ENCODE assay signal across 8 mouse cellular contexts in the genomic region with DNA sequence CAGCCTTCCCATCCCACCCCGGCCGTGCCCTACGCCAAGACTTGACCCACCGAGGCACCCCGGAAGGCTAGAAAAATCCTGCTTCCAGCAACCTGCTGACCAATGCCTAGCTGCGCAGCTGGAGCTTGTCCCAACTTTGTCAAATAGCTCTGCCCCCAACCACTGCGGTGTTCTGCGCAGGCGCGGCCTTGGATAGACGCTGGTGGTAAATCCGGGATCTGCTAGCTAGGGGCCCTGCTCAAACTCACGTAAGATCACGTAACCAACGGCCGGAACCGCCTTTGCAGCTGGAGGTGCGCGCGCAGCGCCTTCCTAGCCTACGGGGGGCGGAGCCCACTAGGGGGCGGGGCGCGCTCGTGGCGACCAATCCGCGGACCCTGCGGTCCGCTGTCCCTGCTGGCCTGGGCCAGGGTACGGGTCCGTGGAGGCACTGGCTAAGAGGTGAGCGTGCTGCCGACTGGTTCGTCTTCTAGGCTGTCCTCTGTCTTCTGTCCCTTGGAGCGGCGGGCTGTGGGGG. TPM values are rescaled to one million over a fixed set of nuclear protein-coding genes. Genes with fewer than 3 reads are reported as not detected.
DNase-seq lines count a peak whose midpoint lies in the region; ATAC-seq and TF ChIP-seq lines count a peak whose summit lies in the region.

A gene (plus strand): TSS at position 249 of the 517 bp plus-strand sequence.

- peaks cover 43% of the 10 kb centered on the region for H3K36me3 ChIP-seq in forebrain, embryonic 10.5 days (replicated peaks)
- peaks cover 34% of the 10 kb centered on the region for H3K36me3 ChIP-seq in heart, embryonic 15.5 days
- peaks cover 20% of the 10 kb centered on the region for H3K36me3 ChIP-seq in liver, embryonic 14.5 days (replicated peaks; ENCODE audit: control insufficient read depth, insufficient read depth, low read depth)
- H3K36me3 ChIP-seq in neural tube, embryonic 11.5 days (ENCODE audit: control insufficient read depth, insufficient read depth, low read length) = peaks cover 5% of the 10 kb centered on the region
- H3K36me3 ChIP-seq in stomach, postnatal 0 days (ENCODE audit: control insufficient read depth, insufficient read depth, low read length) = peaks cover 11% of the 10 kb centered on the region

- peaks cover 64% of the 10 kb centered on the region for H3K4me1 ChIP-seq in forebrain, embryonic 10.5 days
- peaks cover 38% of the 10 kb centered on the region for H3K4me1 ChIP-seq in heart, embryonic 15.5 days (replicated peaks)
- peaks cover 17 to 30% of the 10 kb centered on the region in 2 experiments for H3K4me1 ChIP-seq in liver, embryonic 14.5 days (replicated peaks; ENCODE audit: control insufficient read depth in 2 of 2, insufficient read depth in 2 of 2, low read length in 1 of 2)
- H3K4me1 ChIP-seq in neural tube, embryonic 11.5 days (ENCODE audit: control insufficient read depth, insufficient read depth, low read length) = peaks cover 10% of the 10 kb centered on the region
- H3K4me1 ChIP-seq in stomach, postnatal 0 days (replicated peaks; ENCODE audit: control insufficient read depth, insufficient read depth) = peaks cover 7% of the 10 kb centered on the region

- peak within 1 kb of the TSS; percentile 93 for H3K27ac ChIP-seq in forebrain, embryonic 10.5 days
- peak within 1 kb of the TSS; percentile 92 for H3K27ac ChIP-seq in heart, embryonic 15.5 days
- H3K27ac ChIP-seq in liver, embryonic 14.5 days = peak within 1 kb of the TSS; percentile 71
- H3K27ac ChIP-seq in neural tube, embryonic 11.5 days (ENCODE audit: low read depth, low read length) = peak within 1 kb of the TSS; percentile 74
- peak within 1 kb of the TSS; percentile 96 for H3K27ac ChIP-seq in stomach, postnatal 0 days (replicated peaks)

- WGBS in forebrain, embryonic 10.5 days = under 1% methylated on average over 39 of the region's 39 CpGs
- WGBS in heart, embryonic 15.5 days = under 1% methylated on average over 39 of the region's 39 CpGs
- under 1% methylated on average over 39 of the region's 39 CpGs for WGBS in liver, embryonic 14.5 days (ENCODE audit: insufficient replicate concordance)
- WGBS in neural tube, embryonic 11.5 days = under 1% methylated on average over 39 of the region's 39 CpGs
- 0% methylated on average over 39 of the region's 39 CpGs for WGBS in stomach, postnatal 0 days

- TF ChIP-seq CTCF in liver, embryonic 14.5 days (IDR thresholded peaks at IDR 0.05; ENCODE audit: low read depth) = peak; percentile 29
- peak; percentile 53 for TF ChIP-seq CTCF in stomach, postnatal 0 days (IDR thresholded peaks at IDR 0.05; ENCODE audit: low read depth)

- DNase-seq in CD8-positive naive resting alpha-beta T cell, adult 2 months (ENCODE audit: low read depth in 2 of 2, low spot score in 2 of 2) = peak; percentile 95 to 96
- peak; percentile 97 for DNase-seq in c-Kit-positive CD71-negative TER-119-negative erythroid progenitor cells, embryonic 14.5 days (ENCODE audit: low read depth)
- peak; percentile 99 for DNase-seq in forebrain, embryonic 10.5 days (ENCODE audit: extremely low spot score, low spot score)
- DNase-seq in kidney, postnatal 25 days = peak; percentile 100
- DNase-seq in liver, embryonic 14.5 days (ENCODE audit: low read depth in 3 of 3, low spot score in 3 of 3) = peak; percentile 91 to 93 (median 92)
- DNase-seq in neural tube, embryonic 11.5 days (ENCODE audit: low spot score) = peak; percentile 99
- peak; percentile 99 for DNase-seq in stomach, postnatal 0 days (ENCODE audit: low spot score)

- ATAC-seq in heart, embryonic 15.5 days (replicated peaks; ENCODE audit: insufficient number of reproducible peaks, insufficient read depth, low FRiP score, low read depth) = peak; percentile 96
- peak; percentile 93 for ATAC-seq in liver, embryonic 14.5 days (ENCODE audit: insufficient read depth)
- ATAC-seq in neural tube, embryonic 11.5 days (ENCODE audit: insufficient read depth, low FRiP score, low TSS enrichment) = peak; percentile 91
- ATAC-seq in stomach, postnatal 0 days (ENCODE audit: low FRiP score, low TSS enrichment) = peak; percentile 94

- peak within 1 kb of the TSS; percentile 81 for H3K9ac ChIP-seq in heart, embryonic 15.5 days
- peak within 1 kb of the TSS; percentile 82 for H3K9ac ChIP-seq in liver, embryonic 14.5 days (replicated peaks)
- H3K9ac ChIP-seq in neural tube, embryonic 11.5 days (ENCODE audit: low read length) = peak within 1 kb of the TSS; percentile 74
- peak within 1 kb of the TSS; percentile 85 for H3K9ac ChIP-seq in stomach, postnatal 0 days (ENCODE audit: low read length)

- H3K4me3 ChIP-seq in forebrain, embryonic 10.5 days = peak within 1 kb of the TSS; percentile 85
- H3K4me3 ChIP-seq in heart, embryonic 15.5 days = peak within 1 kb of the TSS; percentile 91
- H3K4me3 ChIP-seq in liver, embryonic 14.5 days (ENCODE audit: insufficient read depth in 1 of 2, low read depth in 2 of 2, low read length in 2 of 2) = peak within 1 kb of the TSS; percentile 71 to 87
- H3K4me3 ChIP-seq in neural tube, embryonic 11.5 days (ENCODE audit: low read depth, low read length) = peak within 1 kb of the TSS; percentile 78
- peak within 1 kb of the TSS; percentile 77 for H3K4me3 ChIP-seq in stomach, postnatal 0 days (ENCODE audit: low read depth, low read length)

- no peaks in the 10 kb centered on the region for H3K27me3 ChIP-seq in forebrain, embryonic 10.5 days (ENCODE audit: poor library complexity, severe bottlenecking)
- H3K27me3 ChIP-seq in heart, embryonic 15.5 days = no peaks in the 10 kb centered on the region
- H3K27me3 ChIP-seq in liver, embryonic 14.5 days (ENCODE audit: control insufficient read depth, insufficient read depth, low read length) = no peaks in the 10 kb centered on the region
- no peaks in the 10 kb centered on the region for H3K27me3 ChIP-seq in neural tube, embryonic 11.5 days (ENCODE audit: control insufficient read depth, insufficient read depth, low read length)
- H3K27me3 ChIP-seq in stomach, postnatal 0 days (ENCODE audit: control insufficient read depth, insufficient read depth, low read length) = no peaks in the 10 kb centered on the region

- H3K4me2 ChIP-seq in heart, embryonic 15.5 days = peak within 1 kb of the TSS; percentile 88
- H3K4me2 ChIP-seq in liver, embryonic 14.5 days (ENCODE audit: low read depth) = peak within 1 kb of the TSS; percentile 77
- H3K4me2 ChIP-seq in neural tube, embryonic 11.5 days (ENCODE audit: low read depth) = peak within 1 kb of the TSS; percentile 75
- peak within 1 kb of the TSS; percentile 90 for H3K4me2 ChIP-seq in stomach, postnatal 0 days (replicated peaks; ENCODE audit: low read depth)

- no peak for TF ChIP-seq EP300 in liver, embryonic 14.5 days (IDR thresholded peaks at IDR 0.05; ENCODE audit: low read depth)
- TF ChIP-seq EP300 in stomach, postnatal 0 days (optimal IDR thresholded peaks at IDR 0.05) = no peak

- no peaks in the 10 kb centered on the region for H3K9me3 ChIP-seq in forebrain, embryonic 10.5 days
- no peaks in the 10 kb centered on the region for H3K9me3 ChIP-seq in heart, embryonic 15.5 days (replicated peaks)
- H3K9me3 ChIP-seq in liver, embryonic 14.5 days (ENCODE audit: control insufficient read depth, low read length) = no peaks in the 10 kb centered on the region
- no peaks in the 10 kb centered on the region for H3K9me3 ChIP-seq in neural tube, embryonic 11.5 days (ENCODE audit: control insufficient read depth, low read length)
- H3K9me3 ChIP-seq in stomach, postnatal 0 days (ENCODE audit: control insufficient read depth, low read length) = no peaks in the 10 kb centered on the region

RNA-seq across cellular contexts. Expression of the gene that starts here (rescaled TPM):
- polyA plus RNA-seq in forebrain, embryonic 10.5 days (2016; fragmentation: Nextera tagmentation; extraction: Ambion mirVana) = 25.8 and 29.6 TPM in 2 replicates
- polyA plus RNA-seq in heart, embryonic 15.5 days (2015; fragmentation: Nextera tagmentation; extraction: Ambion mirVana) = 14.3 and 15.1 TPM in 2 replicates
- polyA plus RNA-seq in liver, embryonic 14.5 days (2012; rRNA removed) = 3.9 and 5.1 TPM in 2 replicates
- 7.4 and 7.9 TPM in 2 replicates for polyA plus RNA-seq in liver, embryonic 14.5 days (2014; fragmentation: Nextera tagmentation; extraction: Ambion mirVana)
- polyA plus RNA-seq in neural tube, embryonic 11.5 days (2014; fragmentation: Nextera tagmentation; extraction: Ambion mirVana) = 22.4 and 27.3 TPM in 2 replicates
- polyA plus RNA-seq in stomach, postnatal 0 days (2015; fragmentation: Nextera tagmentation; extraction: Ambion mirVana) = 8.0 and 9.4 TPM in 2 replicates

Comparison
In these comparisons a context has a peak if more than half of its experiments do, and no peak if none do; other contexts are left out.
1. Peak in every context shown above with its lines: DNase-seq, ATAC-seq, H3K4me3 ChIP-seq and H3K27ac ChIP-seq.